Mouse (Mus musculus): ENCODE results near the gene D5Ertd577e. TPM values are rescaled to one million over a fixed set of nuclear protein-coding genes. Genes with fewer than 3 reads are reported as not detected.
"Not testable (repeated sequence)": the region's sequence is repeated elsewhere in the genome, so short reads cannot be mapped to it uniquely, and the experiment has no call there.

D5Ertd577e gene
- polyA plus RNA-seq (2015; fragmentation: Nextera tagmentation; extraction: Ambion mirVana): not detected in 2 replicates

- not testable (repeated sequence) for DNase-seq (ENCODE audit: low spot score)
These were observed at the start of gene D5Ertd577e for GRCm38 (mm10) chr5:95456506-95456905. TSS of gene D5Ertd577e (plus strand) at chr5:95456806.

GRCm38 (mm10) chr5:95510458-95510857 is 53.9 kb downstream of the D5Ertd577e start, which contains the start of gene Gm3286:
TSS of gene Gm3286 (plus strand) at chr5:95510758.
- not testable (repeated sequence) for DNase-seq (ENCODE audit: low spot score)

Other genes with a start within 250 kb of the D5Ertd577e start
- not detected in 2 replicates for gene Gm10424, start 184.0 kb upstream of the D5Ertd577e start, polyA plus RNA-seq (2015; fragmentation: Nextera tagmentation; extraction: Ambion mirVana)
- gene Gm3259, start 150.9 kb upstream of the D5Ertd577e start, polyA plus RNA-seq (2015; fragmentation: Nextera tagmentation; extraction: Ambion mirVana): not detected in 2 replicates
- gene Gm3286, start 54.0 kb downstream of the D5Ertd577e start, polyA plus RNA-seq (2015; fragmentation: Nextera tagmentation; extraction: Ambion mirVana): not detected in 2 replicates
- 0.06 TPM in 1 of 2 replicates, not detected in the other for gene Gm7971, start 138.1 kb downstream of the D5Ertd577e start, polyA plus RNA-seq (2015; fragmentation: Nextera tagmentation; extraction: Ambion mirVana)

All from thymus, postnatal 0 days (tissue).